ENCODE assay signal across 8 mouse cellular contexts in the genomic region with DNA sequence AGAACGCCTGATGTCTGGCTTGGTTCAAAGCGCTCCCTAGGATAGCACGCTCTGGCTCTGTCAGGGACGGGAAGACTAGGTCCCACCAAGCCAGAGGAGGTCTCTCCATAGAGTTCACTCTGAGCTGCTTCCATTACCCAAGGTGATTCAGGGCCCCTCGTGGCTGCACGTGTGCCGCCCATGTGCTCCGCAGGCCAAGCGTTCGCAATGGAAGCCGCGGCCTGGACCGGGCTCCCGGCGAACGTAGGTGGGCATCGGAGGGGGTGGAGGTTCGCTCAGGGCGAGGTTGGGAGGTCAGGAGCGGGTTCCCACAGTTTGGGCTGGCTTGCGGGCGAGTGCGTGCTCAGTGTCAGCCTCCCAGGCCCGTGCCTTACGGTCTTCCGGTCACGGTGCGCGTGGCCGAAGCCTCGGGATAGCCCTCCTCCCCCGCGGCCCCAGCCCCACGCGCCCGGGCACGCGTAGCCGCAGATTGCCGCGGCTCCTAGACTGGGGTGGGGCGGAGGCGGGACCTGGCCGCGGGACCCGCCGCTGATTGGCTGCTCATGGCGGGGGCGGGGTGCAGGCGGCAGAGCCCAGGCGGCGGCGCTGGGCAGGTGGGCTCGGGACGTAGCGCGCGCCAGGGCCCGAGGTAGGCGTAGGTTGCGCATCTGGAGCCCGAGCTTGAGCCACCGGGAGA. TPM values are rescaled to one million over a fixed set of nuclear protein-coding genes. Genes with fewer than 3 reads are reported as not detected.
DNase-seq lines count a peak whose midpoint lies in the region; ATAC-seq and TF ChIP-seq lines count a peak whose summit lies in the region.

No protein-coding gene starts in this region.

- peak overlapping the region; percentile 58 for H3K4me3 ChIP-seq in intestine, postnatal 0 days (ENCODE audit: low read depth, low read length)
- H3K4me3 ChIP-seq in midbrain, embryonic 10.5 days: peak overlapping the region; percentile 64

- H3K27me3 ChIP-seq in intestine, postnatal 0 days (replicated peaks; ENCODE audit: control insufficient read depth, insufficient read depth, low read length): peaks cover 34% of the 10 kb centered on the region
- H3K27me3 ChIP-seq in midbrain, embryonic 10.5 days (ENCODE audit: low read depth, poor library complexity, severe bottlenecking): peaks cover 83% of the 10 kb centered on the region

- TF ChIP-seq CTCF in intestine, postnatal 0 days (IDR thresholded peaks at IDR 0.05; ENCODE audit: low read depth): no peak

- no peaks in the 10 kb centered on the region for H3K9me3 ChIP-seq in intestine, postnatal 0 days (ENCODE audit: control insufficient read depth)
- H3K9me3 ChIP-seq in midbrain, embryonic 10.5 days (replicated peaks): no peaks in the 10 kb centered on the region

- H3K4me1 ChIP-seq in intestine, postnatal 0 days (replicated peaks; ENCODE audit: control insufficient read depth, insufficient read depth, low read length): no peaks in the 10 kb centered on the region
- peaks cover 16% of the 10 kb centered on the region for H3K4me1 ChIP-seq in midbrain, embryonic 10.5 days

- DNase-seq in adrenal gland, postnatal 10 days: peak; percentile 94
- DNase-seq in embryo, embryonic 11.5 days (ENCODE audit: low read depth, low spot score): peak; percentile 48
- DNase-seq in heart, adult 11 months: peak; percentile 99
- peak; percentile 80 for DNase-seq in left cerebral cortex, postnatal 4 days
- peak; percentile 79 for DNase-seq in midbrain, embryonic 10.5 days (ENCODE audit: low spot score)
- DNase-seq in skeletal muscle tissue, adult 2 months (ENCODE audit: low read depth, low spot score): peak; percentile 60
- peak; percentile 83 for DNase-seq in yolk sac, embryonic 10.5 days (ENCODE audit: low spot score)

- 2% methylated on average over 49 of the region's 63 CpGs for WGBS in intestine, postnatal 0 days
- under 1% methylated on average over 63 of the region's 63 CpGs for WGBS in midbrain, embryonic 10.5 days

- peak; percentile 86 for ATAC-seq in intestine, postnatal 0 days

- H3K4me2 ChIP-seq in intestine, postnatal 0 days (replicated peaks; ENCODE audit: low read depth): peak overlapping the region; percentile 98

- H3K27ac ChIP-seq in intestine, postnatal 0 days (ENCODE audit: low read depth, low read length): no peak overlapping the region
- 0 out of 2 replicates have a peak overlapping the region, but pooled peaks have one; percentile 46 for H3K27ac ChIP-seq in midbrain, embryonic 10.5 days (replicated peaks)

- H3K36me3 ChIP-seq in intestine, postnatal 0 days (ENCODE audit: control insufficient read depth, insufficient read depth): no peaks in the 10 kb centered on the region
- H3K36me3 ChIP-seq in midbrain, embryonic 10.5 days: no peaks in the 10 kb centered on the region

- H3K9ac ChIP-seq in intestine, postnatal 0 days (ENCODE audit: low read depth, low read length): peak overlapping the region; percentile 46

- intact Hi-C loops in left cerebral cortex, postnatal 4 days (cut with DNase I): no loop called here

RNA-seq across cellular contexts. Expression of a gene that starts 1.0 kb away (rescaled TPM):
- total RNA-seq in adrenal gland, postnatal 10 days (2021): 1 to 10 TPM; 1.6 to 1.7 TPM
- 0.85 and 1.3 TPM in 2 replicates for polyA plus RNA-seq in intestine, postnatal 0 days (2015; fragmentation: Nextera tagmentation; extraction: Ambion mirVana)
- total RNA-seq in left cerebral cortex, postnatal 4 days (2021): 1 to 10 TPM; 7.8 to 9.8 TPM
- polyA plus RNA-seq in midbrain, embryonic 10.5 days (2016; fragmentation: Nextera tagmentation; extraction: Ambion mirVana): 0.09 and 0.32 TPM in 2 replicates

Comparison
In these comparisons a context has a peak if more than half of its experiments do, and no peak if none do; other contexts are left out.
1. DNase-seq: peak in every context shown above with its lines; median percentile 99 in heart, adult 11 months; 94 in adrenal gland, postnatal 10 days; 83 in yolk sac, embryonic 10.5 days; 80 in left cerebral cortex, postnatal 4 days; 79 in midbrain, embryonic 10.5 days; 60 in skeletal muscle tissue, adult 2 months; 48 in embryo, embryonic 11.5 days.